8 mouse cellular contexts compared by ENCODE assay signal in genomic region chr3:88575540-88575939, GRCm38 (mm10). TPM values are rescaled to one million over a fixed set of nuclear protein-coding genes. Genes with fewer than 3 reads are reported as not detected.
A peak's percentile ranks its signal among the peaks of the same experiment; 100 is the strongest.
DNase-seq lines count a peak whose midpoint lies in the region; ATAC-seq lines count a peak whose summit lies in the region.

Ssr2 (plus strand) TSS chr3:88575876.

- no peak within 1 kb of the TSS for H3K4me2 ChIP-seq in limb, embryonic 15.5 days
- no peak within 1 kb of the TSS for H3K4me2 ChIP-seq in stomach, embryonic 15.5 days

- 89% methylated on average over 3 of the region's 3 CpGs for WGBS in forebrain, embryonic 10.5 days
- 83% methylated on average over 3 of the region's 3 CpGs for WGBS in limb, embryonic 15.5 days
- WGBS in stomach, embryonic 15.5 days = 86% methylated on average over 3 of the region's 3 CpGs

- H3K9me3 ChIP-seq in forebrain, embryonic 10.5 days = no peaks in the 10 kb centered on the region
- no peaks in the 10 kb centered on the region for H3K9me3 ChIP-seq in limb, embryonic 15.5 days
- no peaks in the 10 kb centered on the region for H3K9me3 ChIP-seq in stomach, embryonic 15.5 days

- H3K9ac ChIP-seq in limb, embryonic 15.5 days = no peak within 1 kb of the TSS
- no peak within 1 kb of the TSS for H3K9ac ChIP-seq in stomach, embryonic 15.5 days

- no peak for ATAC-seq in CD4-positive, CD25-positive, alpha-beta regulatory T cell, adult 4 months
- no peak for ATAC-seq in limb, embryonic 15.5 days (ENCODE audit: insufficient number of reproducible peaks, low FRiP score, low TSS enrichment, low read depth)
- no peak for ATAC-seq in stomach, embryonic 15.5 days (ENCODE audit: insufficient read depth, low FRiP score, low read depth)

- H3K27me3 ChIP-seq in forebrain, embryonic 10.5 days (ENCODE audit: poor library complexity, severe bottlenecking) = no peaks in the 10 kb centered on the region
- H3K27me3 ChIP-seq in limb, embryonic 15.5 days = no peaks in the 10 kb centered on the region
- no peaks in the 10 kb centered on the region for H3K27me3 ChIP-seq in stomach, embryonic 15.5 days (replicated peaks)

- peak; percentile 97 for DNase-seq in ES-CJ7 (ENCODE audit: low read depth, low spot score)
- DNase-seq in forebrain, embryonic 10.5 days (ENCODE audit: extremely low spot score, low spot score) = no peak
- DNase-seq in heart, postnatal 4 days = no peak
- DNase-seq in right cerebral cortex, postnatal 4 days = no peak
- no peak for DNase-seq in spleen, postnatal 4 days (ENCODE audit: low spot score in 2 of 2)

- H3K4me3 ChIP-seq in forebrain, embryonic 10.5 days = no peak within 1 kb of the TSS
- no peak within 1 kb of the TSS for H3K4me3 ChIP-seq in limb, embryonic 15.5 days
- no peak within 1 kb of the TSS for H3K4me3 ChIP-seq in stomach, embryonic 15.5 days (replicated peaks)

- H3K27ac ChIP-seq in forebrain, embryonic 10.5 days = no peak within 1 kb of the TSS
- H3K27ac ChIP-seq in limb, embryonic 15.5 days = no peak within 1 kb of the TSS
- no peak within 1 kb of the TSS for H3K27ac ChIP-seq in stomach, embryonic 15.5 days

- H3K4me1 ChIP-seq in forebrain, embryonic 10.5 days = peaks cover 15% of the 10 kb centered on the region
- peaks cover 5% of the 10 kb centered on the region for H3K4me1 ChIP-seq in limb, embryonic 15.5 days
- peaks cover 5% of the 10 kb centered on the region; the same call in 1 of the 2 replicates for H3K4me1 ChIP-seq in stomach, embryonic 15.5 days

- peaks cover 5% of the 10 kb centered on the region for H3K36me3 ChIP-seq in forebrain, embryonic 10.5 days (replicated peaks)
- H3K36me3 ChIP-seq in limb, embryonic 15.5 days = no peaks in the 10 kb centered on the region
- H3K36me3 ChIP-seq in stomach, embryonic 15.5 days = no peaks in the 10 kb centered on the region

RNA-seq across cellular contexts. Expression of gene Ssr2, which starts in this region (rescaled TPM):
- 100 to 1,000 TPM; 160 to 161 TPM for polyA plus RNA-seq in CD4-positive, CD25-positive, alpha-beta regulatory T cell, adult 4 months (2017; shearing (Covaris generic))
- polyA plus RNA-seq in forebrain, embryonic 10.5 days (2016; fragmentation: Nextera tagmentation; extraction: Ambion mirVana) = 174 and 188 TPM in 2 replicates
- 100 to 1,000 TPM; 145 to 152 TPM for total RNA-seq in heart, postnatal 4 days (2021)
- 347 and 365 TPM in 2 replicates for polyA plus RNA-seq in limb, embryonic 15.5 days (2015; fragmentation: Nextera tagmentation; extraction: Ambion mirVana)
- 339 and 359 TPM in 2 replicates for polyA plus RNA-seq in stomach, embryonic 15.5 days (2015; fragmentation: Nextera tagmentation; extraction: Ambion mirVana)
